Mouse (Mus musculus) ES-E14 (cell line): Measurements from ENCODE around the gene Olfr313. TPM values are rescaled to one million over a fixed set of nuclear protein-coding genes. Genes with fewer than 3 reads are reported as not detected.
A peak's percentile ranks its signal among the peaks of the same experiment; 100 is the strongest.

Source experiments
- DNase-seq: peaks from one replicate; pipeline ENCODE4 v3.0.0-alpha.2; 2013; ENCODE audit warnings: low read depth, low spot score
- H3K27ac ChIP-seq: 2 replicates; pipeline ENCODE4 v1.5.1; 2012; ENCODE audit warnings: low read depth, mild to moderate bottlenecking, low read length, moderate library complexity, mixed read lengths; ENCODE audit not compliant: poor library complexity, insufficient read depth, severe bottlenecking
- H3K36me3 ChIP-seq: 2 replicates; pipeline ENCODE4 v1.6.1; 2012; ENCODE audit warnings: mild to moderate bottlenecking, low read length, moderate library complexity, mixed read lengths; ENCODE audit not compliant: control insufficient read depth, poor library complexity, insufficient read depth, severe bottlenecking
- H3K4me1 ChIP-seq, 2 experiments: fragments of 150-350 bp in 1 of 2; sonication (generic) in 1 of 2; 2 replicates each; pipeline ENCODE4 v1.6.1; 2012; ENCODE audit warnings: low read length in 2 of 2, mild to moderate bottlenecking in 1 of 2, mixed read lengths in 1 of 2; ENCODE audit not compliant: control insufficient read depth in 2 of 2, insufficient read depth in 2 of 2, poor library complexity in 1 of 2
- H3K4me3 ChIP-seq, 2 experiments: fragments of 150-350 bp in 1 of 2; sonication (generic) in 1 of 2; 2 replicates each; pipeline ENCODE4 v1.5.1; 2012; ENCODE audit warnings: low read length in 2 of 2, low read depth in 1 of 2, mild to moderate bottlenecking in 1 of 2, mixed read lengths in 1 of 2; ENCODE audit not compliant: insufficient read depth in 1 of 2, poor library complexity in 1 of 2, severe bottlenecking in 1 of 2
- H3K9ac ChIP-seq: 2 replicates; pipeline ENCODE4 v1.6.1; 2012; ENCODE audit warnings: low read depth, mild to moderate bottlenecking, low read length, mixed read lengths; ENCODE audit not compliant: poor library complexity, insufficient read depth, severe bottlenecking
- H3K9me3 ChIP-seq: fragments of 150-350 bp; sonication (generic); 2 replicates; pipeline ENCODE4 v1.6.1; 2012; ENCODE audit warnings: low read depth, mild to moderate bottlenecking, low read length; ENCODE audit not compliant: control insufficient read depth, insufficient read depth
- CHD2 ChIP-seq: IDR thresholded peaks from 2 replicates; pipeline ENCODE4 v1.6.1; 2014; ENCODE audit warnings: mild to moderate bottlenecking, low read depth, low read length, inconsistent platforms
- HCFC1 ChIP-seq: IDR thresholded peaks from 2 replicates; pipeline ENCODE4 v1.6.1; 2012; ENCODE audit warnings: low read length, inconsistent platforms, borderline replicate concordance; ENCODE audit not compliant: insufficient read depth
- MAFK ChIP-seq: IDR thresholded peaks from 2 replicates; pipeline ENCODE4 v1.6.1; 2014; ENCODE audit warnings: mild to moderate bottlenecking, low read depth, low read length, inconsistent platforms; ENCODE audit not compliant: insufficient read depth
- ZC3H11A ChIP-seq: IDR thresholded peaks from 2 replicates; pipeline ENCODE4 v1.6.1; 2012; ENCODE audit warnings: low read depth, mild to moderate bottlenecking, inconsistent platforms, low read length, borderline replicate concordance
- ZNF384 ChIP-seq: IDR thresholded peaks from 2 replicates; pipeline ENCODE4 v1.6.1; 2012; ENCODE audit warnings: low read depth, low read length, inconsistent platforms
- in situ Hi-C, 2 experiments: fragments of 600-800 bp; cut with MboI; formaldehyde crosslinking; loops; one replicate each; pipeline ENCODE4 v1.15.1; 2025; ENCODE audit warnings: low sequenced_read_pairs in 2 of 2, inconsistent platforms in 1 of 2; ENCODE audit not compliant: unreplicated experiment in 2 of 2
- total RNA-seq: library from RNA; depleted of rRNA; stranded (reverse); fragments of 300-350 nt; gene quantifications from 2 replicates; pipeline ENCODE4 v1.2.3, GENCODE M21; 2012

The Olfr313 gene
- total RNA-seq, 1 experiment: not detected

DNA sequence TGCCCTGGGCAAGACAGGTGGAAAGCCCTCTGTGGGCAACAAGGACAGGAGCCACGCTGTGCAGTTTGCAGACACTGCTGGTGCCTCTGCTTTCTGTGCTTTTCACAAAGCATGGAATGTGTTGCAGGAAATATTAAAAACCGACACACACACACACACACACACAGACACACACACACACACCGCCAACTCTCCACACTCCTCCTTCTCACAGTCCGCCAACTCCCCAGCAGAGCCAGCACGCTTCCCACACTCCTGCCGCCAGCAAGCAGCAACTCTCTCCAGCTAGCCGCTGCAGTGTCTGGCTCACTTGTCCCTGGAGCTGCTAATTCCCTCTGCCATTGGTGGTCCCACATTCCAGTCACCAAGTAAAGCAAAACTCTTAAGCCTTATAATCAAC, 17.9 kb upstream of the Olfr313 start:
- no peak overlapping the region for H3K27ac ChIP-seq
- no peak for DNase-seq
- H3K4me3 ChIP-seq: no peak overlapping the region
- H3K36me3 ChIP-seq: no peaks in the 10 kb centered on the region
- H3K9me3 ChIP-seq: no peaks in the 10 kb centered on the region
- in situ Hi-C loops: no loop called here
- H3K4me1 ChIP-seq: peaks cover 0 to 2% of the 10 kb centered on the region in 2 experiments; a peak in 1 of 4 replicates
- TF ChIP-seq CHD2 (no peak), HCFC1 (no peak), ZC3H11A (no peak)
- H3K9ac ChIP-seq: no peak overlapping the region

DNA sequence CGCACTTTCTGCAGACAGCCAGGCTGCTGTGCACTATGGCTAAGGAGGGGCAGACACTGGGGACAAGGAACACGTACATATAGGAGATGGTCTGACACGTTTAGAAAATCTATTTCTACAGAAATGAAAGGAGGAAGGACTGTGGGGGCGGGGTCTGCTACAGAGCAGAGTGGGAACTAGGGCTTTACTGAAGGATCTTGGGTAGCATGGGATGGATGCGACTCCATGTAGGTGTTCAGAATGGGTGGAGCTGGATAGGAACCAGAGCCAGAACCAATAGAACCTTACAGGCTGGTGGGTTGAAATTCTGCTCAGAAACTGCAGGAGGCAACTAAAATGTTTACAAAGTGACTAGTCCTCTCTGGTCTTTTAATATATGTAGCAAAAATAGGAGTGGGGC, 15.1 kb upstream of the Olfr313 start:
- H3K4me3 ChIP-seq: no peak overlapping the region
- DNase-seq: no peak
- in situ Hi-C loops: no loop called here
- no peak overlapping the region for H3K9ac ChIP-seq
- H3K9me3 ChIP-seq: no peaks in the 10 kb centered on the region
- H3K27ac ChIP-seq: no peak overlapping the region
- peaks cover 0 to 5% of the 10 kb centered on the region in 2 experiments; a peak in 1 of 4 replicates for H3K4me1 ChIP-seq
- no peaks in the 10 kb centered on the region for H3K36me3 ChIP-seq
- no peak for TF ChIP-seq HCFC1
- TF ChIP-seq MAFK: no peak
- TF ChIP-seq ZNF384: no peak
- TF ChIP-seq ZC3H11A: no peak
- no peak for TF ChIP-seq CHD2

DNA sequence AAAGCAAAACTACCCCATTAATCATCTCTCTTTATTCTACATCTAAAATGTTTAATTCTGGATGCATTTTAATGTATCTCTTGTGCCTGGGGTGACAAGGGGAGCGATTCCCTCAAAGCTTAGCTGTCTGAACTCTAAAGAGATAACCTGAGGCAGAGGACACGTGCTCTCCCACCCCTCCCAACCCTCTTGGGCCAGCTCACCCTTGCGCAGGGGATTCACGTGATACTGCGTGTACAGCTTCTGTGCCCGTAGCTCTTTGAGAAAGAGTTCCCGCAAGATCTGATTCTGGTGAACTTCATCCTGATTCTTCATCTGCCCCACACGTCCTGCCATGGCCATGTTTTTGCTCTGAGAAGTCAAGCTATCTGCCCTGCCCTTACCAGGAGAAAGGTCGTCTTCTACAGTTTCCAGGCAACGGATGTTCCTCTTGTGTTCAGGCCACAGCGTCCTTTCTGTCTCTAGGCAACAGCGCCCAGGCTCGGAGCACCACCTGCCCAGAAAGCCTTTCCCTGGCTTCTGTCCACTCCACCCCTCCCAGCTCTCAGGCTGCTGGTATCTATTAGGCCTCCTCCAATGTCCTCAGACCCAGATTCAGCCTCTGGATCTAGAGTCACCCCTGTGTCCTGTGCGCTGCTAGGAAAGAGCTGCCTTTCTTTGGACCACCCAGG, 13.1 kb upstream of the Olfr313 start, which contains the start of gene Fam183b:
Gene Fam183b, minus strand, starts transcription at position 403 of the 671 bp plus-strand sequence.
- in situ Hi-C loops: no loop called here
- peak; percentile 50 for DNase-seq
- H3K27ac ChIP-seq: no peak within 1 kb of the TSS
- no peaks in the 10 kb centered on the region for H3K36me3 ChIP-seq
- TF ChIP-seq CHD2 (no peak), ZC3H11A (no peak), HCFC1 (no peak), ZNF384 (no peak), MAFK (no peak)
- H3K9me3 ChIP-seq: no peaks in the 10 kb centered on the region
- H3K9ac ChIP-seq: no peak within 1 kb of the TSS
- peak within 1 kb of the TSS in 1 of 2 experiments; percentile 49; a peak in 1 of 4 replicates for H3K4me3 ChIP-seq
- H3K4me1 ChIP-seq: peaks cover 0 to 5% of the 10 kb centered on the region in 2 experiments; a peak in 1 of 4 replicates

DNA sequence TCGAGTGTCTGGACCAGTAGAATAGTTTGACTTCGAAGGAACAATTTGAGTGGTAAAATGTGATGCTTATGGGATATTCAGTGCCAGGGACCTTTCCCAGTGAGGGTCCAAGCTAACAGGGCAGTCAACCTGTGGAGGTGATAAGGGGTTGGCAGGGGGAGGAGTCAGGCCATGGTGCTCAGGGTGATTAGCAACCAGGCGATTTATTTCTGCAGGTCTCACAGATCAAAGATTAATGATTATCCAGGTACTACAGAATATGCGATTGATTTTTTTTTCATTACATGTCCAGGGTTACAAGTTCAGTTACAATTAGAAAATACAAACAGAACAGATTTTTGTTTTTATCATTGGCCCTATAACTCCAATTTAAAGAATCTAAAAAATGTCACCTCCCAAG, 10.9 kb upstream of the Olfr313 start:
- no peak for TF ChIP-seq CHD2
- no peak for TF ChIP-seq ZC3H11A
- no peak for TF ChIP-seq HCFC1
- TF ChIP-seq ZNF384: no peak
- no peak for TF ChIP-seq MAFK
- in situ Hi-C loops: no loop called here
- H3K9me3 ChIP-seq: no peaks in the 10 kb centered on the region
- no peaks in the 10 kb centered on the region for H3K36me3 ChIP-seq
- no peak overlapping the region for H3K27ac ChIP-seq
- H3K9ac ChIP-seq: no peak overlapping the region
- H3K4me3 ChIP-seq: no peak overlapping the region
- peaks cover 0 to 5% of the 10 kb centered on the region in 2 experiments; a peak in 1 of 4 replicates for H3K4me1 ChIP-seq
- DNase-seq: no peak
